Mouse (Mus musculus) kidney, embryonic 14.5 days (tissue): Measurements from ENCODE around the gene Gpr3. TPM values are rescaled to one million over a fixed set of nuclear protein-coding genes. Genes with fewer than 3 reads are reported as not detected.

Source experiments
- ATAC-seq: fragments of 200-750 bp; cut with Nextera tagmentation; 2 replicates; pipeline ENCODE4 v1.8.0; 2017; ENCODE audit warnings: moderate number of reproducible peaks, mild to moderate bottlenecking, moderate TSS enrichment, moderate library complexity; ENCODE audit not compliant: low FRiP score, low TSS enrichment
- H3K27ac ChIP-seq: fragments of 300-500 bp; sonication (generic); 2 replicates; pipeline ENCODE4 v1.5.1; 2014; ENCODE audit warnings: low read depth, mild to moderate bottlenecking, low read length, moderate library complexity, mixed read lengths
- H3K27me3 ChIP-seq: fragments of 300-500 bp; sonication (generic); 2 replicates; pipeline ENCODE4 v1.6.1; 2014; ENCODE audit warnings: mild to moderate bottlenecking, low read length; ENCODE audit not compliant: control insufficient read depth, insufficient read depth
- H3K36me3 ChIP-seq: fragments of 300-500 bp; sonication (generic); 2 replicates; pipeline ENCODE4 v1.6.1; 2014; ENCODE audit warnings: low read length, mixed read lengths; ENCODE audit not compliant: control insufficient read depth, insufficient read depth
- H3K4me1 ChIP-seq: fragments of 300-500 bp; sonication (generic); 2 replicates; pipeline ENCODE4 v1.6.1; 2014; ENCODE audit warnings: low read length, mixed read lengths; ENCODE audit not compliant: control insufficient read depth, insufficient read depth
- H3K4me2 ChIP-seq: fragments of 300-500 bp; sonication (generic); replicated peaks from 2 replicates; pipeline ENCODE4 v1.6.1; 2014; ENCODE audit warnings: low read depth, mild to moderate bottlenecking, low read length
- H3K4me3 ChIP-seq: fragments of 300-500 bp; sonication (generic); 2 replicates; pipeline ENCODE4 v1.5.1; 2014; ENCODE audit warnings: mild to moderate bottlenecking, low read length
- H3K9ac ChIP-seq: fragments of 300-500 bp; sonication (generic); 2 replicates; pipeline ENCODE4 v1.6.1; 2014; ENCODE audit warnings: low read depth, mild to moderate bottlenecking, low read length, moderate library complexity
- H3K9me3 ChIP-seq: fragments of 300-500 bp; sonication (generic); 2 replicates; pipeline ENCODE4 v1.6.1; 2016; ENCODE audit warnings: low read length; ENCODE audit not compliant: control insufficient read depth
- WGBS: fragments of 180-500 bp; shearing (Covaris S2); extraction: QIAGEN DNeasy Blood & Tissue Kit; methylation state at CpG from one replicate; pipeline ENCODE4 v1.1.7; 2014; 5-methylcytosine and 5-hydroxymethylcytosine counted together
- microRNA-seq: library from miRNA; unstranded; fragments of <30 nt; microRNA quantifications from one replicate; pipeline ENCODE4, GENCODE M21; 2016
- polyA plus RNA-seq: library from polyadenylated mRNA; unstranded; fragments of >200 nt; fragmentation: Nextera tagmentation; extraction: Ambion mirVana; gene quantifications from 2 replicates; pipeline ENCODE4 v1.2.1, GENCODE M21; 2014

Gene Gpr3
- polyA plus RNA-seq, 1 experiment from 2014 or later: not detected

DNA sequence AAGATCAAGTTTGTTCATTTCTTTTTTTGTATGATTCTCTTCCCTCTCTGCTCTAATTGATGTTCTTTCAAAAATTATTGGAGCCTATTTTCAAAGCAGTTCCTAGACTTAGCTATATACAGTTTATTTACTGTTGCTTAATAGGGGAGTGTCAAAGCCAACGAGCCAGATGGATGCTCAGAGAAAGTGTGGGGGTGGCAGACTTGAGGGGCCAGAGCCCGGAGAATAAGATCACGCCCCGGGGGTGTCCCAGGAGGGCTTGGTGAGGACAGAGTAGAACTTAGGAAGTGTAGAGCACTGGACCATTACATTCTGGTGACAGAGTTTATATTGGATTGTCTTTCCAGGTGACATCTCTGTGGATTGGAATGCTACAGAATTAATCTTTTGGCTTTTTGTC, 51.5 kb downstream of the Gpr3 start:
- Histone ChIP-seq H3K27me3 (no peaks in the 10 kb centered on the region), H3K36me3 (peaks cover 10% of the 10 kb centered on the region; the same call in 1 of the 2 replicates), H3K9ac (no peak overlapping the region), H3K4me2 (no peak overlapping the region), H3K27ac (no peak overlapping the region), H3K4me1 (peaks cover 21% of the 10 kb centered on the region), H3K4me3 (no peak overlapping the region), H3K9me3 (no peaks in the 10 kb centered on the region)
- no peak for ATAC-seq
- WGBS: 35% methylated on average over 4 of the region's 4 CpGs

GRCm38 (mm10) chr4:133160211-133160610, 52.1 kb downstream of the Gpr3 start:
- 81% methylated on average over 8 of the region's 8 CpGs for WGBS
- Histone ChIP-seq H3K4me1 (peaks cover 21% of the 10 kb centered on the region), H3K4me3 (no peak overlapping the region), H3K4me2 (no peak overlapping the region), H3K9ac (no peak overlapping the region), H3K27me3 (no peaks in the 10 kb centered on the region), H3K9me3 (no peaks in the 10 kb centered on the region), H3K36me3 (peaks cover 10% of the 10 kb centered on the region; the same call in 1 of the 2 replicates), H3K27ac (no peak overlapping the region)
- ATAC-seq: no peak

DNA sequence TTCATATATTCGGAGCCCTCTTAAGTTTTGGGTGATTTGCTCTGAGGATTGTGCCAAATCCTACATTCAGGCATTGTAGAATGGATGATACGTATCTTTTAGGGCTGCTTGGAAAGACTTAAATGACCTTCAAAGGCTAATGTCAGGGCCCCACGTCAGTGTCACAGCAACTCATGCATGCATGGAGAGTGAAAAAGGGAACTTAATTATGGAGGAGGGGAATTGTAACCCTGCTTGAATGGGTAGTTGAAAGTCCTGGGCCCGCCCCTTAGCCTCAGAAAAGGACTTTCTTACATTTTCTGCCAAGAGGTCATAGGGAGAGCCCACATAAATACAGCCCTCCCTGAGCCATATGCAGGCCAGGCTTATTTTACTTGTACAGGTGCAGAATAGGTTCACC, 52.7 kb downstream of the Gpr3 start:
- no peaks in the 10 kb centered on the region for H3K27me3 ChIP-seq
- ATAC-seq: no peak
- H3K4me2 ChIP-seq: no peak overlapping the region
- H3K9me3 ChIP-seq: no peaks in the 10 kb centered on the region
- H3K9ac ChIP-seq: no peak overlapping the region
- H3K36me3 ChIP-seq: peaks cover 10% of the 10 kb centered on the region; the same call in 1 of the 2 replicates
- H3K27ac ChIP-seq: no peak overlapping the region
- no peak overlapping the region for H3K4me3 ChIP-seq
- H3K4me1 ChIP-seq: peaks cover 21% of the 10 kb centered on the region
- WGBS: 56% methylated on average over 4 of the region's 4 CpGs

Small RNAs within 50 kb of the gene (microRNA-seq; reads per million reads assigned to microRNA genes)
- gene Mir7017: 0.84 reads per million

Other genes starting within 250 kb of the Gpr3 start
- gene Fgr, start 238.4 kb downstream of the Gpr3 start, polyA plus RNA-seq: 0.23 and 0.45 TPM in 2 replicates
- 11.3 and 12.1 TPM in 2 replicates for gene Ahdc1, start 201.3 kb downstream of the Gpr3 start, polyA plus RNA-seq
- gene Wasf2, start 82.0 kb downstream of the Gpr3 start, polyA plus RNA-seq: 103 and 143 TPM in 2 replicates
- 6.9 and 7.6 TPM in 2 replicates for gene Cd164l2, start 405 bp downstream of the Gpr3 start, polyA plus RNA-seq
- gene Map3k6, start 28.3 kb upstream of the Gpr3 start, polyA plus RNA-seq: 2.8 and 4.1 TPM in 2 replicates
- 0.70 and 1.1 TPM in 2 replicates for gene Sytl1, start 50.6 kb upstream of the Gpr3 start, polyA plus RNA-seq
- gene Tmem222, start 65.3 kb upstream of the Gpr3 start, polyA plus RNA-seq: 74.9 and 87.9 TPM in 2 replicates
- 10.0 and 16.0 TPM in 2 replicates for gene Wdtc1, start 140.9 kb upstream of the Gpr3 start, polyA plus RNA-seq
- 5.6 and 7.6 TPM in 2 replicates for gene Slc9a1, start 157.2 kb upstream of the Gpr3 start, polyA plus RNA-seq